Mouse (Mus musculus) B cell, adult 2 months (primary cell): ENCODE measurements around the gene Abr.
A peak's percentile ranks its signal among the peaks of the same experiment; 100 is the strongest.

ENCODE experiments used
- DNase-seq, 2 experiments: peaks; one replicate each; pipeline ENCODE4 v3.0.0; 2022

Gene Abr

DNA sequence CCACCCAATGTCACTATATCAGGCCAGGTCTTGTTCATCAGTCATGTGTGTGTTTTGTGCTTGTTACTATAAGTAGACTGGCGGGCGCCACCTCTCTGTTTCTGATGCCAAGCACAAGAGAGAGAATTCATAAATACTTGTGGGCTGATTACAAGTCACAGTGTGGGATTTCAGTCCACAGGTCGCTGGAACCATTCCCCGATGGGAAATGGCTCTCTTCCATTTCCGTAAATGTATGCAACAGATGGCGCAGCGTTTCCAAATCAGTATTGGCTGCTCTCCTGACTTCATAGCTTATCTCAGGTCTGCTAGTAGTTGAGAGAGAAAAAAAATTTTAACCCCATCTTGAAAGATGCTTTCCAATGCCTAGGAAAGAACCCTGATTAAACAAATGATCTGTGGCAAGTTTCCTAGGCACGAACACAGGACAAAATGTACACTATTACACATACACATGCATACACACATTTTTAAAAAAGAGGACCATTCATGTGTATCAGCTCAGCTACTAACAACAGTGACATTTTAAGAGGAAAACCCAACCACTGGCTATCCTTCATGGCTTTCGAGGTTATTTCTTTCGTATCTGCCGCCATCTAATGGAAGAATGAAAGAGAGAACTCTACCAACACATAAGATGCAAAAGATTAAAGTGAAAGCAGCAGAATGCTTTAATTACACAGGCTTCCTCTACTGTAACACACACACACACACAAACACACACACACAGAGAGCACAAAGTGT lies 222.4 kb downstream of the Abr start:
- DNase-seq, result peak; percentile 40 to 48

DNA sequence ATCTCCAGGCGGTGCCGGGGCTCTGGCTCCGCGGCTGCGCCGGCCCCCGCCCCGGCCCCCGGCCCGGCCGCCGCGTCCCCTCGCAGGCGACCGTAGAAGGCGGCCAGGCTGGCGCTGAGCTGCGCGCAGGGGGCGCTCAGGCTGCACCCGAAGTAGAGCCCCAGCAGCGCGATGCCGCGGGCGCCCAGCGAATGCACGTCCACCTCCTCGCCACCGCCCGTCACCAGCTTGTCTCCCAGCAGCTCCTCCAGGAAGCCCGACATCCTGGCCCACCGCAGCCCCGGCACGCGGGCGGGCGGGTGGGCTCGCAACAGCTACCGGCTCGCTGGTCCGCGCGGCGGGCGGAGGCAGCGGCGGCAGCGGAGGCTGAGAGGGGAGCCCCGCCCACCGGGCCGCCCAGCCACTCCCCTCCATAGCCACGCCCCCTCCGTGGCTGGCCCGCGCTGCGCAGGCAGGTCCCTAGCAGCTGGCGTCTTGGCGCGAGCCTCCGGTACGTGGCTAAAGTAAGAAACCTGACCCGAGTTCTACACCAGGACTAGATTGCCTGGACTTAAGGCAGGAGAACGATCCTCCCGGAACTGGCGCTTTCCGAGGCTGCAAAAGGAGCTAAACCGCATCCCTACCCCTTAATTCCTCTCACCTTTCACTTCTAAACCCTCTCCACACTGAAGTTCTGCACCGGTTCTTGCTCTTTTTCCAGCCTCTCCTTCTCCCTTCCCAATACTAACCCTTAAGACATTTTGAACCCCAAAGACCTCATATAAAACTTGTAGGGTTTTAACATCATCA lies 223.1 kb downstream of the Abr start, which contains the start of gene Nxn:
Nxn (minus strand) TSS at position 343 of the 789 bp plus-strand sequence.
- peak; percentile 96 to 98 for DNase-seq

DNA sequence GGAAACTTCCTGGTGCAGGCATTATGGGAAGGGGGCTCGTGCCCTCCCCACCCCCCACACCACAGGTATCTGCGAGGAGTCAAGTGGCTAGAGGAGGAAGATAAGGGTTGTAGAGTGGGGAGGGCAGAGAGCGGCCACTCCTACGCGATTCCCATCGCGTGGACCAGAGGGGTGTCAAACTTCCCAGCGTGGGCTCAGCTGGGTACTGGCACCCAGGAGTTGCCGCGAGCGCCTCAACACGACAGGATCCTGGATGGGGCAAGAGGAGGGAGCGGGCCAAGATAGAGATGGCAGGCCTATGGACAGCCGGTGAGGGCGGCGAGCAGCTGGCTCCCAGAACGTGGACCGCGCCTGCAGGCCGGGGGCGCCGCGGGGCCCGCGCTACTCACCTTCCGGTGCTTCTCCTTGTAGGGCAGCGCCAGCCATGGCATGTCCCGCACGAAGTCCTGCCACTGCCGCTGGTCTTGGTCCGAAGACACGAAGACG lies 223.8 kb downstream of the Abr start:
- DNase-seq, result no peak

DNA sequence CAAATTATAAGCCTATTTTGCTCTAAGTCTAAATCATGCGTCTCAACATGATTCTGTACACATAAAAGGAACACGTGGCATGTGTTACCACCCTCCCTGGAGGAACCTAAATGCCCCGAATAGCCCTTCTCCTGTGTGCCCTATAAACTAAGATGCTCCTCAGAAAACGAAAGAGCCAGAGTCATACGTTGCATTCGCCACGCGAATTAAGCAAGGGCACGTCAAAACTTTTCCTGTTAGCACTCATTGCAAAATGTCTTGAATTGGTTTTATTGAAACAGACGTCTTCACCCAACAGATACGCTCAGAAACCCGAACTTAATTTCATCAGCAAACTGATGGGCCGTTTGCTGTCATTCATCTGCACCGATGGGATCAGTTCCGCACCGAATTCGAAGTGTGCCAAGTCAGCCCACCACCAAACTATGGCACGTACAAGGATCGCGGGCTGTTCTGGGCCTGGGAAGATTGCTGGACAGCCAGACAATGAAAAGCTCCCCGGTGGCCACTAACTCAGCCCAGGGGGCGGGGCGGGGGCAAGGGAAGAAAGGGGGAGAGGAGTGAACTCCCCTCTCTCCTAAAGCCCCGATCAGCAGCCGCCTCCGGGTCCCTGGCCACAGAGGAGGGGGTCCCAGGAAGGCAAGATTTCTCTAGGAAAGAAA lies 224.3 kb downstream of the Abr start:
- DNase-seq, result peak; percentile 14 to 15

DNA sequence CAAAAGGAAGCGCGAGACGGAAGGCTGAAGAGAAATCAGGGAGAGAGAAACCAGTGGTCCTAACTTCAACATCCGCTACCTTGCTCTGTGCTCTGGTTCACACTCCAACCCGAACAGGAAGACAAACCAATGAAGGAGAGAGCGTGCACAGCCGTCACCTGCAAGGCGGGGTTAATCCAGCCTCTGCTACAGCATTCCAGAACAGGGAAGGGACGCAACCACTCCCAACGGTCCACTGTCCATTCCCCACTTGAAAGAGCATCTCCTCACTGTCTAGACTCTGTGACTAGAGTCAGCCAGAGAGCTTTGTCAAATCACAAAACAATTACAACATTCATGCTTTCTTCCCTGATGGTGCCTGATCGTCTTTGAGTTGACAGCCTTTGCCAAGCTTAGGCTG lies 229.1 kb downstream of the Abr start:
- no peak for DNase-seq

DNA sequence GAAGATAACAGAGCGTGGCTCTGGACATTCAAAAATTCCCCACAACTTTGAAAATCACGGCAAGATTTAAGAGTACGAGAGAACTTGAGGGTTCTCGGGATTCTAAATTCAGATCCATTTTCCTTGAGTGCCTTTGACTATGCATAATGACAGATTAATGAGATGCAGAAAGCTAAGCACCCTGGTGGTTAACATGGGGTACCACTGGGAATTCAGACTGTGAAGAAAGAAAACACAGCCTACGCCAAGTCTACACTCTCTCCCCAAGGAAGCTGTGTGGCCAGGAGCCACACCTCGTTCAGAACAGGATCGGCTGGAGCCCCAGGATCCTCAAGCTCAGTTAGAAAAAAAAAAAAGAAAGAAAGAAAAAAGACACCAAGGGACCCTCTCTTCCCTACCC lies 229.6 kb downstream of the Abr start:
- DNase-seq, result no peak

DNA sequence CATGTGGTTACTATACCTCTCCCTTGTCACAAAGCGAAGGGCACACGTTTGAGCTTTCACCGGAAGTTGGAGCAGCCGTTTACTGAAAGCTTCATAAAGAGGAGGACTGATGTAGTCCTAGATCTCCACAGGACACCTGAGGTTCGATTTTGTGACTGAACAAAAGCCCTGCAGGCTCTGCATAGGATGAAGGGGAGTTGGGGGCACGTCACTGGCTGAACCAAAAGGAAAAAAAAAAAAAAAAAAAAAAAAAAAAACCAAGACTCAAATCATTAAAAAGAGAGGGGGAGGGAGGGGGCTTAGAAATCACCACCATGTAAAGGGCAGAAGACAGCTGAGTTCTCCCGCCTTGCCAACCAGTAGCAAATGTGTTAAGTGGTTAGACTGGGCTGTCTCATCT lies 233.4 kb downstream of the Abr start:
- no peak for DNase-seq

DNA sequence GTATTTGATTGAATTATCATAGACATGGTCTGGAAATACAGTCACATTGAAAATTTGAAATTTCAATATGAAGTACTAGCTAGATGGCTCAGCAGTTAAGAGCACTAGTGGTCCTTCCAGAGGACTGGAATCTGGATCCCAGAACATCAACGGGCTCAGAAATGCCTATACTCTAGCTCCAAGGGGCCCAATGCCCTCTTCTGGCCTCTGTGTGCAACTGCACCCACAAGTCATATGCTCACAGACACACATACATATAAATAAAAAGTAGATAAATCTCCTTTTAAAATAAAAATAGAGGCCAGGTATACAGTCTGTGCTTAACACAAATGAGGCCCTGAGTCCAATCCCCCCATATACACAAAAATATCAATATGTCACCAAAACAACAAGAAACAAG lies 235.0 kb downstream of the Abr start:
- no peak for DNase-seq

DNA sequence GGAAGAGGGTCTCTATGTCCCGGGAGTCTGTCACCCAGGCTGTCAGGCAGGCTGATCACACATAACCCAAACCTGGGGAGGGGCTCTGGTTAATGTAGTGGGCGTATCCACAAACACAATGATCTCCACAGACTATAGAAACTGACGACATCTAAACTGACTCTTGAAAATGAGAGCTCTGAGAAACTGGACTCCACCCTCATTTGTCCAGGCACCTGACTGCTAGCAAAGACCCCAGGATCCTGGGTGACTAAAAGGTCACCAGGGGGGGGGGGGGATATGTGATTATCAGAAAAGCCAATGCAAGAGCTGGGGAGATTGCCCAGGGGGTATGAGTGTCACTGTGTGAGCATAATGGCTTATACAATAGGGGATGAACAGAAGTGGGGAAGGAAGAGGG lies 236.4 kb downstream of the Abr start:
- no peak for DNase-seq

DNA sequence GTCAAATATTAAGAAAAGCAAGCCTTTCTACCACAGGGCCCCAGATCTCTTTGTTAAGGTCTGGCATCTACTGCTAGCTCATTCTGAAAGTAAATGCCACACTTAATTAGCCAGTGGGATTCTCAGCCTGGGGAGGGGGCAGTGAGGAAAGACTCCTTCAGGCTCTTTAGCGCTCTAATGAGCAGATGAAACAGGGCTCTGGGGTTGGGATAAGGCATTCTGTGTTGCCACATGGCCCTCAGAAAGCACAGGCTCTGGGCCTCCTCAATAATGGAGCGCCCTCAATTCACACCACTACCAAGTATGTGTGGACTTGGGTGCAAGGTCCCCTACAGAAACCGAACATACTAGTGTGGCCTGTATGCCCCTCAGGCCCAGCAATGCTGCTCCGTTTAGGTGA lies 237.1 kb downstream of the Abr start:
- no peak for DNase-seq

DNA sequence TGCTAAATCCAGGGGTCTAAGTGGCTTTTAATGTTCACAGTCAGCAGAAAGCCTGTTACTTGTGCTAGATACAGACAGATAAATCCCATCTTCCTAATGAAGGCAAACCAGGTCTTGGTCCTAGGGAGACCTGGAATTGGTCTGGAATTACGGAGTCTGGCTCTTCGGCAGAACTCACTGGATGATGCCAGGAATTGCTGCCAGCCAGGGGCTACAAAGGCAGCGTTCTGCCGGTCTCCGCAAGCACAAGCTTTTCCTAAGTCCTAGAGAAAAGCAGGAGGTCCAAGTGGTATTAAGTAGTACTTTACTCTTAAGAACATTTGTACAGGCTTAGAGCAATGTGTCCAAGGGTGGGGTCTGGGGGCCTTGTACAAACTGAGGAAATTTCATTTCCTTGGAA lies 237.8 kb downstream of the Abr start:
- DNase-seq, result no peak

DNA sequence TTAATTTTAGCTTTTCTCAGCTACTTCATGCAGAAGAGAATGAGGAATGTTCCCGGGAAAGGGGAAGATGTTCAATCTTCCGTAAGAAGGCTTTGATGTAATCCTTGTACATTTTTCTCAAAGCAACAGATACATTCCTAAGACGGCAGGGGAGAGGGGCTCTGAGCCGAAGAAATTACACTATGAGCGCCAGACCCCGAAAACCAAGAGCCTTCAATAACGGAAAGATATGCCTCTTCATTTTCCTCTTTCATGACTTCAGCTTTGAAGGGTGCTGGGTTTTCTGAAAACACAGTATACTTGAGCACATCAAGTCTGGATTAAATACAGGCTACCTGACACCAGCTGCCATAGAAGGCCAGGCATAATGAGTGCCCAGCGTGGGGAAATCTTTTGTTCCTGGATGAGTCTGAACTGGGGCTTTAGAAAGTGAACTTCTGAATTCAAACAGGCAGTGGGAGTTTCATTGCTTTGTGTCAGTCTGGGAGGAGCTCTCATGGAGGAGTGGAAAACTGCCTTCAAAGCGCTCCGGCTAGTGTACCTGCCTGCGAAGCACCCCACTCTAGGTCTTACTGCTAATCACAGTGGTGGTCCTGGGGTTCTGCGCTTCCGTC lies 239.3 kb downstream of the Abr start:
- no peak for DNase-seq

DNA sequence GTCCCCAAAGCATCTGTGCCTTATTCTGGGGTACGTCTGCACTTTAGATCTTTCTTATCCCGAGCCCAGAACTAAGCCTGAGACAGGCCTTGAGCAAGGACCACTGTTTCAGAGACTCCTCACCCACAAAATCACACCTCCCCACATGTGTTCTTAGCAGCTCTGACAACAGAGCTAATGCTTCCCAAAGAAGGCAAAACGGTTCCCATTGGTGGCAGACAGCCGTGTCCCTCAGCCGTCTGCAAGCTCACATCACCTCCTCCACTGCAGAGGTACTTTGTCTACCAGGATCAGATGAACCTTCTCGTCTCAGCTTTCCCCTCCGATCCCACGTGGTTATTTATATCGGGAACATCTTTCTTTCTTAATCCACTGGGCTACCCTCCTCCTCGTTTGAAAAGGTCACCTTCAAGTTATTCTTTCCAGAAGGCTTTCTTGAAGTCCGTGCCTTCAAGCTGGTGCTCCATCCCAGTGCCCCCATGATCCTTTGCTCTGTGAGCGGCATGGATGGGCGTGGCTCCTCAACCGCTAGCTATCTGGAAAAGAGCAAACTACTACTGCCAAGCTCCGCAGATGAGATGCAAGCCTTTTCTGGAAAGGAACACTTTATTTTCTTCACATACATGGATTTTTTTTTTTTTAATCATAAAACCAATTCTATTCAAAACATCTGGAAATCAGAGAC lies 240.8 kb downstream of the Abr start:
- DNase-seq, result no peak

DNA sequence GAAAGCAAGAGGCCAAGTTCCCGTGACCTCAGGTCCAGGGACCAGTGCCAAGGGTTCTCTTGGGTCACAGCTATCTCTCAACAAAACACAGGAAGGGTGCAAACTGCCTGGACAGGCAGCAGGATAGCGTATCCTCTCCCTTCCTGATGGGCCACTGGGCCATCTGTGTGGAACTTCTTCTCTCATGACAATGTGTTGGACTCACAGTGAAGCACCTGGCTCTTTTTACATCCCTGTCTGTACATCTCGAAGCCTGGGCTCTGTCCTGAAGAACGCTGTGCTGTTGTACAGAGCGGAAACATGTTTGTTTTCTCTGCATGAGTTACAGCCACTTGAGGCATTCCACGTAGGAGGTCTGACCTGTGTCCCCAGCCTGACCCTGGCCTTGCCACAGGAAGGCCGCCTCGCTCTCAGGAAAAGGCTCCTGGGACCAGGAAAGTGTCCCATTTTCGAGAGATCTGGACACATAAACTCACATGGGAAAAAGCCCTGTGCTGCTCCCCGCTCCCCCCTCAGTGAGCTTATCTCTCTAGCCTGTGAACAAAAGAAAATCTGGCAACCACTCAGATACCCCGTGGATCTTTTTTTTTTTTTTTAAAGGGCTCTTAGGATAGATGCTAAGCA lies 242.1 kb downstream of the Abr start:
- no peak for DNase-seq

DNA sequence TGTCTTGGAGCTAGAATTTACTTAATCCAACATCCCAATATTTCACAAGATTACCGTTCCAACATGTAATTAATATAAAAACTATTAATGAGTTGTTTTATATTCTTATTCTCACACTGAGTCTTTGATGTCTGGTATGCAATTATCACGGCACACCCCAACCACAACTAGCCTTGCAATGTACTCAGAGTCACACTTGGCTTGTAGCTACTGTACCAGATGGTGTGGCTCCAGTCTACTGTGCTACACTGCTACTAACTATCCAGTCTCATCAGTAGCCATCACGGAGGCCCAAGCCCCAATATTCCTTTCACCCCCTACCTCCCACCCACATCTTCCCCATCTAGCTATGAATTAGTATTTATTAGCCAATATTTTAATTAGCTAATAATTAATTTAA lies 245.7 kb downstream of the Abr start:
- no peak for DNase-seq

DNA sequence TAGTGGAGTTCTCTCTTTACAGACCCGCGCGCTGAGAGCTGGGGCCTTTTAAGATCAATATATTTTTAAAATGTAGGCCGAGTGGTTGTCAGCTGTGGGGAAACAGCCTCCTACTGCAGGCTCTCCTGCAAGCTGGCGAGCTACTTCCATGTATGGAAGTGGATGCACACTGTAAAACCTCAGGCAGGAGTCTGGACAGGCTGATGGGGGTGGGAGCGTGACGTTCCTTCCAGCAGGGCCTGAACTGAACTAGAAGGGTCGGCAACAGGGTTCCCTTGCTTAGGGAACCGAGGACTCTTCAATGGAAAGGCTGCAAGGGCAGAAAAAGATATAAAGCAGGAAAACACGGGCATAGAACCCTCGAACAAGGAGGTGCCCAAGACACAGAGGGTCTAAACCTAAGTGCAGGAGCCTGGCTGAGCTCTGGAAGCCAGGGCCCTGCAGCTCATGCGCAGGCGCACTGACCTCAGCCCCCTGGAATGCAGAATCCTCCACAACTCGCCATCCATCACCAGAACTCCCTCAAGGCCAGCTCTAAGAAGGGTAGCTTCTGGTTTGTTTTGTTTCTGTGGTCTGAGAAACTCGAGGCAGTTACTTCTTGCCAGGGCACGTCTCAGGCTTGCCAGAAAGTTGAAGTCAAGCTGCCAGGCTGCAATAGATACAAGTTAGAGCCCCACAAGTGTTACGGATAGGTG lies 247.5 kb downstream of the Abr start:
- no peak for DNase-seq

DNA sequence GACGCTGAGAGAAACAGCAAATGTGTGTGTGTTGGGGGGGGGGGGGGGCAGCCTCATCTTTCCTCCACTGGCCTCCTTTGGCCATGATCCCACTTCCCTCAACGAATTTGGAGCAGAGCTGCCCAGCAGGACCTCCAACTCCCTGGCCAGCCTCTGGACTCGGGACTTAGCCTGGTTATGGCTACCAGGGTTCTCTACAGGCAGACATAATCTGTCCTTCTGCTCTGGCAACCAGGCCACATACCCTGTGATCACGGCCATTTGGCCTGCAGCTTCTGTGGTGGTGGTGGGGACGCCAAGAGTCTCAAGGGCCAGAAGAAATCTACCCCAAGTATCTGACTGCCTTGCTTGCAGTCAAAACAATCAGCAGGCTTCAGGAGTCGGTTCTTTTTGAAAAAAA lies 249.6 kb downstream of the Abr start:
- DNase-seq, result no peak

DNA sequence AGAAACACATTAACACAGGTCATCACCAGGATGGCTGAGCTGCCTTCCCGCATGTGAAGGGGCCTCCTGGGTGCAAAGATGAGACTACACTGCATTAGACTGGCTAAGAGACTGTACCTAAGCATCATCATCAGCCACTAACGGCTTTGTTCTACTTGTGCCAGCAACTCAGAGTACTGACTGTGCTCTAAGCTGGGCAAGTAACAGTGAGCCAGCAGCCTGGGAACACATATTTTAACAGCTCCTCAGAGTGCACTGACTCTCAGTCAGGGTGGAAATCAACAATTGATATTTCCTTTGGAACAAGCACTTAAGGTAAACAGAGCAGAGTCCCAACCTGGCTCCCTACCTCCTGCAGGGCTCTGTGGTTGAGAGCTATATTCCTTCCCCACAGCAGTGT lies 250.0 kb downstream of the Abr start:
- no peak for DNase-seq

DNA sequence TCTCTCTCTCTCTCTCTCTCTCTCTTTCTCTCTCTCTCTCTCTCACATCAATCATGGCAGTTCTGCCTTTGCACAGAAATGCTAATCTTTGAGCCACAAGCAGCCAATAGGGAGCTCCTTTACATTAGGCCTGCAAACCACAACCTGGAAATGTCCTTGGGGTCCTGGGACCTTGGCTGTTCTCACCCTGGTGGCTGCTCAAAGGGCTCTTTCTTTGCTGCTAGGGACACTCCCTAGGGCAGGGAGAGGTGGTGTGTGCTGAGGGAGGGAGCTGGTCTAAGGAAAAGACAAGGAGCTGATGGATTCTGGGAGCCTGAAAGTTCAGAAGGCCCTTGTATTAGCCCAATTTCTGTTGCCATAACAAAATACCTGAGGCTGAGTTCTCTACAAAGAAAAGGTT lies 251.6 kb downstream of the Abr start:
- no peak for DNase-seq
